Mouse (Mus musculus) ES-Bruce4 (cell line): Measurements from ENCODE around the gene 1700003H04Rik. TPM values are rescaled to one million over a fixed set of nuclear protein-coding genes. Genes with fewer than 3 reads are reported as not detected.

Experiments
- H3K27ac ChIP-seq: 2 replicates; pipeline ENCODE4 v1.5.1; 2012; ENCODE audit warnings: low read length, inconsistent platforms; ENCODE audit not compliant: insufficient read depth
- H3K27me3 ChIP-seq: 2 replicates; pipeline ENCODE4 v1.6.1; 2012; ENCODE audit warnings: mild to moderate bottlenecking, low read length, inconsistent platforms; ENCODE audit not compliant: control insufficient read depth, poor library complexity, insufficient read depth, severe bottlenecking
- H3K36me3 ChIP-seq: 2 replicates; pipeline ENCODE4 v1.6.1; 2012; ENCODE audit warnings: inconsistent platforms, mild to moderate bottlenecking, low read length, moderate library complexity; ENCODE audit not compliant: control insufficient read depth, poor library complexity, insufficient read depth, severe bottlenecking
- H3K4me1 ChIP-seq: one replicate; pipeline ENCODE4 v1.8.1; 2011; ENCODE audit warnings: low read length; ENCODE audit not compliant: control insufficient read depth, insufficient read depth
- H3K4me3 ChIP-seq: 2 replicates; pipeline ENCODE4 v1.5.1; 2011; ENCODE audit warnings: low read depth, mild to moderate bottlenecking, low read length
- H3K9ac ChIP-seq: 2 replicates; pipeline ENCODE4 v1.6.1; 2012; ENCODE audit warnings: low read depth, mild to moderate bottlenecking, inconsistent platforms; ENCODE audit not compliant: poor library complexity, severe bottlenecking
- H3K9me3 ChIP-seq: replicated peaks from 2 replicates; pipeline ENCODE4 v1.6.1; 2012; ENCODE audit warnings: mild to moderate bottlenecking, low read length, inconsistent platforms; ENCODE audit not compliant: control insufficient read depth, poor library complexity, insufficient read depth, severe bottlenecking
- CTCF ChIP-seq: IDR thresholded peaks from one replicate; pipeline ENCODE4 v1.8.1; 2011; ENCODE audit warnings: low read depth, low read length
- EP300 ChIP-seq: IDR thresholded peaks from 2 replicates; pipeline ENCODE4 v1.6.1; 2011; ENCODE audit warnings: low read depth, low read length; ENCODE audit not compliant: insufficient read depth
- POLR2A ChIP-seq: IDR thresholded peaks from one replicate; pipeline ENCODE4 v1.8.1; 2011; ENCODE audit warnings: low read length; ENCODE audit not compliant: insufficient read depth
- polyA plus RNA-seq: library from polyadenylated mRNA; stranded (reverse); fragments of >200 nt; gene quantifications from 2 replicates; pipeline ENCODE4 v1.2.4, GENCODE M21; 2011; ENCODE audit warnings: low read depth; ENCODE audit not compliant: missing spikeins, insufficient read depth, insufficient read length

Gene 1700003H04Rik
- polyA plus RNA-seq, 1 experiment: not detected

DNA sequence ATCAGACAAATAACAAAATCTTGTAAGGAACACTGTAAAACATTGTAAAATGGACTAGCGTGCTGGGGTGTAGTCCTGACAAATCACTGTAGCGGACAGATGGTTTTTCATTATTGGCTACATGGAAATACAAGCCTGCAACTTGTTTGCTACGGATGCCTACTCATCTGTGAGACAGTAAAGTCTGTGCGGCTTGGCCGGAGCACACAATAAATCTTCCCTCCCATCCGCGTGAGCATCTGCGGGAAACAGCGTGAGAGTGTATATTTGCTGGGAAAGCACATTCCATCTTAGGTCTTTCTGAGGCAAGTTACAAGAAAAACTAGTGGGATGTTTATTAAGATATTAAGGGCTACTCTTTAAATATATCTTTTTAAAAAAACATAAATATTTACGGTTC, 32.0 kb downstream of the 1700003H04Rik start:
- Histone ChIP-seq H3K27ac (no peak overlapping the region), H3K4me1 (no peaks in the 10 kb centered on the region), H3K9me3 (no peaks in the 10 kb centered on the region), H3K27me3 (no peaks in the 10 kb centered on the region), H3K9ac (no peak overlapping the region), H3K4me3 (no peak overlapping the region), H3K36me3 (no peaks in the 10 kb centered on the region)
- no peak for TF ChIP-seq CTCF
- no peak for TF ChIP-seq EP300
- no peak for TF ChIP-seq POLR2A

DNA sequence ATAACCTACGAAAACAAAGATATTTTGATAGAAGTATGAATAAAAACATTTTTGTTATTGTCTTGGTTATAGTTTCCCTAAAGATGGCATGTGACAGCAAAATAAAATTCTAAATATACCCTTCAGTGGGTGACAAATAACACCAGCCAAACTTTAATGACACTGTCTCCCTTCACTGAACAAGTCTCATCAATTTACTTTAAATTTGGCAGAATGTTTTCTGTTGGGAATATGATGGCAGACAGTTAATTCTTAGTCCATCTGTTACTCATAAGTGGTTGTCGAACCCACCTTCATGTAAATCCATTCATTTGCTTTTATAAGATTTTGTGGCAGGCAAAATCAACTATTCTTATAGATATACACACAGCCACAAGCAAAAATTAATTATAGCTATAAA, 42.6 kb downstream of the 1700003H04Rik start:
- Histone ChIP-seq H3K27ac (no peak overlapping the region), H3K9ac (no peak overlapping the region), H3K4me1 (no peaks in the 10 kb centered on the region), H3K4me3 (no peak overlapping the region), H3K36me3 (no peaks in the 10 kb centered on the region), H3K27me3 (no peaks in the 10 kb centered on the region), H3K9me3 (no peaks in the 10 kb centered on the region)
- TF ChIP-seq EP300 (no peak), CTCF (no peak), POLR2A (no peak)

DNA sequence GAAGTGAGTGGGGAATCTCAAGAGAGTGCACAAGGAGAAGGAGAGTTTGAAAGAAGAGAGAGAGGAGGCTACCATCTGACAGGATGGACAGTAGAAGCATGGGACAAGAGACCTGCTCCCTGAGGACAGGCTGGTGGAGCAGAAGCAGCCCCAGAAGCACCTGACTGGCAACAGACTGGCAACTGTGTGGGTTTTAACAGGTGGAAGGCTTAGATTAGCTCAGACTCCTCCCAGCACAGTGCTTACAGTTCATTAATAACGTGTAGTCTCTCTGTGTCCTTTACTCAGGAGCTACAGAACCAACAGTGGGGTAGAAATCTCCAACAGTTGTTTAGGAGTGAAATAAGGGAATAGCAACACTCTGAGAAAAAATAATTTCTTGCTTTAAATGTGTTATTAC, 44.3 kb downstream of the 1700003H04Rik start:
- no peak overlapping the region for H3K9ac ChIP-seq
- H3K36me3 ChIP-seq: no peaks in the 10 kb centered on the region
- H3K27me3 ChIP-seq: no peaks in the 10 kb centered on the region
- H3K4me3 ChIP-seq: no peak overlapping the region
- H3K9me3 ChIP-seq: no peaks in the 10 kb centered on the region
- H3K27ac ChIP-seq: no peak overlapping the region
- TF ChIP-seq POLR2A (no peak), CTCF (no peak), EP300 (no peak)
- H3K4me1 ChIP-seq: no peaks in the 10 kb centered on the region

GRCm38 (mm10) chr3:124518786-124519185, 62.1 kb downstream of the 1700003H04Rik start:
- Histone ChIP-seq H3K9ac (no peak overlapping the region), H3K27me3 (no peaks in the 10 kb centered on the region)
- TF ChIP-seq CTCF (no peak), POLR2A (no peak), EP300 (no peak)

More at GRCm38 (mm10) chr3:124518786-124519185, 62.1 kb downstream of the 1700003H04Rik start:
- H3K36me3 ChIP-seq: no peaks in the 10 kb centered on the region
- H3K4me1 ChIP-seq: no peaks in the 10 kb centered on the region
- H3K4me3 ChIP-seq: no peak overlapping the region
- no peak overlapping the region for H3K27ac ChIP-seq
- no peaks in the 10 kb centered on the region for H3K9me3 ChIP-seq

Other genes starting within 250 kb of the 1700003H04Rik start
- gene 1700006A11Rik, start 155.1 kb downstream of the 1700003H04Rik start, polyA plus RNA-seq: not detected in 2 replicates